Mouse (Mus musculus) testis, adult 2 months (tissue): Measurements from ENCODE around the gene Olfr317. TPM values are rescaled to one million over a fixed set of nuclear protein-coding genes. Genes with fewer than 3 reads are reported as not detected.
"Not testable (repeated sequence)": the region's sequence is repeated elsewhere in the genome, so short reads cannot be mapped to it uniquely, and the experiment has no call there.

Source experiments
- H3K27ac ChIP-seq: fragments of 200-500 bp; 2 replicates; pipeline ENCODE4 v1.5.1; 2012; ENCODE audit warnings: low read depth, low read length; ENCODE audit not compliant: control insufficient read depth, insufficient read depth
- H3K27me3 ChIP-seq: fragments of 200-500 bp; 2 replicates; pipeline ENCODE4 v1.6.1; 2012; ENCODE audit warnings: mild to moderate bottlenecking, low read length, moderate library complexity; ENCODE audit not compliant: control insufficient read depth, insufficient read depth
- H3K36me3 ChIP-seq: fragments of 200-500 bp; 2 replicates; pipeline ENCODE4 v1.6.1; 2012; ENCODE audit warnings: mild to moderate bottlenecking, low read length; ENCODE audit not compliant: control insufficient read depth, insufficient read depth
- H3K4me1 ChIP-seq: fragments of 200-500 bp; 2 replicates; pipeline ENCODE4 v1.6.1; 2012; ENCODE audit warnings: low read length; ENCODE audit not compliant: control insufficient read depth, insufficient read depth
- H3K4me3 ChIP-seq: fragments of 200-500 bp; 2 replicates; pipeline ENCODE4 v1.5.1; 2012; ENCODE audit warnings: low read depth, mild to moderate bottlenecking, low read length, moderate library complexity, mixed read lengths; ENCODE audit not compliant: control insufficient read depth
- CTCF ChIP-seq: fragments of 200-500 bp; IDR thresholded peaks from 2 replicates; pipeline ENCODE4 v1.5.1; 2012; ENCODE audit warnings: low read depth, mild to moderate bottlenecking, inconsistent platforms, low read length, moderate library complexity; ENCODE audit not compliant: control insufficient read depth, insufficient read depth, insufficient replicate concordance
- POLR2A ChIP-seq: fragments of 200-500 bp; IDR thresholded peaks from 2 replicates; pipeline ENCODE4 v1.6.1; 2012; ENCODE audit warnings: low read depth, mild to moderate bottlenecking, inconsistent platforms, low read length, moderate library complexity; ENCODE audit not compliant: control insufficient read depth
- polyA plus RNA-seq: library from polyadenylated mRNA; depleted of rRNA; stranded (reverse); fragments of >200 nt; gene quantifications from 2 replicates; pipeline ENCODE4 v1.2.3, GENCODE M21; 2012; rRNA removed

Gene Olfr317
- polyA plus RNA-seq, 1 experiment = 0.96 TPM

- Histone ChIP-seq H3K27ac (no peak overlapping the region), H3K4me1 (no peaks in the 10 kb centered on the region), H3K27me3 (no peaks in the 10 kb centered on the region), H3K36me3 (no peaks in the 10 kb centered on the region), H3K4me3 (no peak overlapping the region)
- no peak for TF ChIP-seq POLR2A
- no peak for TF ChIP-seq CTCF
Measured at GRCm38 (mm10) chr11:58733372-58733771, 5.6 kb downstream of the Olfr317 start.

DNA sequence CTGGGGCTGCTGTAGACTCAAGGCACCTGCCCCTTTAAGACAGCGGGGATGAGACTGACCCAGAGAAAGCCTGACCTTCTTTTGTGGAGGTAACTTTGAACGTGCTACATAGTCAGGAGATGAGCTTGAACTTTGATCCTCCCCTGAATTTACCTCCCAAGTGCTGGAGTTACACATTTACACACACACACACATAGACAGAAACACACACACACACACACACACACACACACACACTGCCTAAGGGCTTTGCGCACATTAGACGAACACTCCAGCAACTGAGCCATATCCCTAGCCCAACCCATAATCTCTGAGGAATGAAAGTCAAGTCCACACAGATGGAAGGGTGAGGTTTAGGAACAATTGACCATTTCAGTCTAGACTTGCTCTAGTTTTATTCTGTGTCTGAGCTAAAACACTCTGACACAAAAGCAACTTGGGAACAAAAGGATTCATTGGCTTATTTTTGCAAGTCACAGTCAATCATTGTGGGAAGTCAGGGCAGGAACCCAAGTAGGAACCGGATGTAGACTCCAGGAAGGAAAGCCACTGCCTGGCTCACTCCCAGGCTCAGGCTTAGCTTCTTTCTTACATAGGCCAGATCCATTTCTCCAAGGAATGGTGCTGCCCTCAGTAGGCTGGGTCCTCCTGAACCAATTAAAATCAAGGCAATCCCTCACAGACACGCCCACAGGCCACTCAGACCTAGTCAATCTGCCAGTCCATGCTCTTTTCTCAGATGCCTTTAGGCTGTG, 10.9 kb downstream of the Olfr317 start:
- H3K36me3 ChIP-seq, H3K4me1 ChIP-seq, H3K27me3 ChIP-seq, H3K4me3 ChIP-seq, H3K27ac ChIP-seq: not testable (repeated sequence)

- Histone ChIP-seq H3K27ac (no peak within 1 kb of the TSS), H3K4me1 (no peaks in the 10 kb centered on the region), H3K36me3 (no peaks in the 10 kb centered on the region), H3K27me3 (no peaks in the 10 kb centered on the region), H3K4me3 (no peak within 1 kb of the TSS)
- TF ChIP-seq CTCF (no peak), POLR2A (no peak)
Measured at GRCm38 (mm10) chr11:58723914-58724313, 15.1 kb downstream of the Olfr317 start, which contains the start of gene Olfr318. Olfr318 (minus strand) TSS chr11:58724014.

GRCm38 (mm10) chr11:58719701-58720100, 19.3 kb downstream of the Olfr317 start:
- Histone ChIP-seq H3K27ac (no peak overlapping the region), H3K36me3 (no peaks in the 10 kb centered on the region)
- no peak for TF ChIP-seq POLR2A
- TF ChIP-seq CTCF = no peak

DNA sequence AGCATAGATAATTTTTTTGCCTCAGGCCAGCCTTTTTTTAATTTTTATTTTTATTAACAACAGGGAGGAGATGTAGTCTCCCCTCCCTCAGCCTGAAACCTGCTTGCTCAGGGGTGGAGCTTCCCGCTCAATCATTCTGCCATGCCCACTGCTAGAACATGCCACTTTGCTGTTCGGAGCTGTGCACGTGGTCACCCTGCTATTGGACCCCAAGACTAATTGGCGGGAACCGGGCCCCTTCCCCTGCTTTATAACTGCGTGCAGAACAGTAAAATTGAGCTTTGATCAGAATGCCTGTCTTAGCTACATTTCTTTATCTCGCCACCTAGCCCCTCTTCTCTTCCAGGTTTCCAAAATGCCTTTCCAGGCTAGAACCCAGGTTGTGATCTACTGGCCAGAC, 21.3 kb downstream of the Olfr317 start:
- H3K36me3 ChIP-seq, H3K27ac ChIP-seq, H3K4me3 ChIP-seq, H3K4me1 ChIP-seq, H3K27me3 ChIP-seq: not testable (repeated sequence)

More at GRCm38 (mm10) chr11:58719701-58720100, 19.3 kb downstream of the Olfr317 start:
- H3K4me3 ChIP-seq = no peak overlapping the region
- no peaks in the 10 kb centered on the region for H3K4me1 ChIP-seq
- H3K27me3 ChIP-seq = no peaks in the 10 kb centered on the region

DNA sequence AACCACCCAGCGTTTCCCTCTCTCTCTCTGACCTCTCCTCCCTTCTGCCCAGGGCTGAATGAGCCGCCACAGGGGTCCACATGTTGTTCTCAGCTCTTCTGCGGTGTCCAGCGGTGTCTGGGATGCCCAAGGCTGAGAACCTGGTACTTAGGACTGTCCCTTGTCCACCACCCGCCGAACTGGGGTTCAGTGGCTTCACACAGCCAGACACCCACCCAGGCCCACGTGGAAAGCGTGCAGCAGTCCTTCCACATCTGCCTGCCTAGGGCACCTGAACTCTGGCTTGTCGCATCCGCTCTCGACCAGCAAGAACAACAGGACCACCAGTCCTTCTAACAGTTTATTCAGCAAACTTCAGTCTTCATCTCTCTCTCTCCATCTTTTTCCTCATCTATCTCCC, 29.9 kb downstream of the Olfr317 start:
- Histone ChIP-seq H3K27me3 (no peaks in the 10 kb centered on the region), H3K4me3 (no peak overlapping the region), H3K36me3 (no peaks in the 10 kb centered on the region), H3K4me1 (no peaks in the 10 kb centered on the region), H3K27ac (no peak overlapping the region)
- no peak for TF ChIP-seq CTCF
- no peak for TF ChIP-seq POLR2A

DNA sequence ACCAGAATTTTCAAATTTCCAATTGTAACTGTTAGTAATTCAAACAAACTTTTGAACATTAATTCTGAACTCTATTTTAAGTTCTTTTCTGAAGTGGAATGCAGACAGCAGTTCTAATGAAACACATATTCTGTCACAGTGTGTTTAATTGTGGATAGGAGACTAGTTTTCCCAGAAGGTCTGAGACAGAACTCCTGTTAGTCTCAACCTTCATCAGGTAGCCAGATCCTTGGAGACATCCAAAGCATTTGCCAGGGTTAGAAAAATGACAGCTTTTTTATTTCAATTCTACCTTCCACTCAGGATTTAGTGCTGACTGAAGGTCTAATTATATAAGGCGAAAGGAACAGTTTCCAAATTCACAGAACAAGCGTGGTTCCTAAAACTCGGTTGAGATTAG, 40.1 kb downstream of the Olfr317 start, which contains the start of gene Olfr319:
Olfr319 (plus strand) TSS at position 301 of the 400 bp plus-strand sequence.
- Histone ChIP-seq H3K27ac (no peak within 1 kb of the TSS), H3K36me3 (no peaks in the 10 kb centered on the region), H3K27me3 (no peaks in the 10 kb centered on the region), H3K4me3 (no peak within 1 kb of the TSS), H3K4me1 (no peaks in the 10 kb centered on the region)
- TF ChIP-seq CTCF (no peak), POLR2A (no peak)

Other genes with a start within 250 kb of the Olfr317 start
- gene Olfr332, start 246.7 kb downstream of the Olfr317 start, polyA plus RNA-seq = 0.02 TPM in 1 of 2 replicates, not detected in the other
- gene Olfr331, start 236.6 kb downstream of the Olfr317 start, polyA plus RNA-seq = 0.13 and 0.21 TPM in 2 replicates
- 1.1 and 1.7 TPM in 2 replicates for gene Olfr330, start 204.4 kb downstream of the Olfr317 start, polyA plus RNA-seq
- gene Olfr329-ps, start 192.8 kb downstream of the Olfr317 start, polyA plus RNA-seq = 0.26 and 0.56 TPM in 2 replicates
- gene Olfr328, start 183.6 kb downstream of the Olfr317 start, polyA plus RNA-seq = not detected in 2 replicates
- gene Olfr224, start 168.7 kb downstream of the Olfr317 start, polyA plus RNA-seq = 0.11 TPM in 1 of 2 replicates, not detected in the other
- gene Olfr325, start 161.5 kb downstream of the Olfr317 start, polyA plus RNA-seq = 0.20 and 0.89 TPM in 2 replicates
- not detected in 2 replicates for gene Olfr324, start 144.1 kb downstream of the Olfr317 start, polyA plus RNA-seq
- gene 2210407C18Rik, start 123.1 kb downstream of the Olfr317 start, polyA plus RNA-seq = not detected in 2 replicates
- gene Olfr323, start 108.7 kb downstream of the Olfr317 start, polyA plus RNA-seq = 0.57 and 2.2 TPM in 2 replicates
- gene Trim58, start 98.7 kb downstream of the Olfr317 start, polyA plus RNA-seq = not detected in 2 replicates
- not detected in 2 replicates for gene Olfr322, start 80.4 kb downstream of the Olfr317 start, polyA plus RNA-seq
- gene Olfr320, start 58.1 kb downstream of the Olfr317 start, polyA plus RNA-seq = not detected in 2 replicates
- gene Olfr319, start 40.0 kb downstream of the Olfr317 start, polyA plus RNA-seq = not detected in 2 replicates
- gene Olfr318, start 15.2 kb downstream of the Olfr317 start, polyA plus RNA-seq = 0.35 TPM in 1 of 2 replicates, not detected in the other
- gene Olfr316, start 13.5 kb upstream of the Olfr317 start, polyA plus RNA-seq = 0.29 and 3.1 TPM in 2 replicates
- gene Olfr315, start 34.0 kb upstream of the Olfr317 start, polyA plus RNA-seq = not detected in 2 replicates
- not detected in 2 replicates for gene Olfr314, start 43.7 kb upstream of the Olfr317 start, polyA plus RNA-seq
- 142 and 144 TPM in 2 replicates for gene Fam183b, start 62.7 kb upstream of the Olfr317 start, polyA plus RNA-seq
- gene Olfr313, start 75.8 kb upstream of the Olfr317 start, polyA plus RNA-seq = 0.09 and 0.42 TPM in 2 replicates
- 0.02 and 0.06 TPM in 2 replicates for gene Olfr312, start 90.0 kb upstream of the Olfr317 start, polyA plus RNA-seq
- gene Olfr311, start 100.0 kb upstream of the Olfr317 start, polyA plus RNA-seq = not detected in 2 replicates
- 1.4 and 1.7 TPM in 2 replicates for gene Gm12258, start 107.9 kb upstream of the Olfr317 start, polyA plus RNA-seq
- gene 2810021J22Rik, start 128.0 kb upstream of the Olfr317 start, polyA plus RNA-seq = 3.1 and 9.7 TPM in 2 replicates
- gene Zfp39, start 165.0 kb upstream of the Olfr317 start, polyA plus RNA-seq = 23.7 and 35.2 TPM in 2 replicates
- 6.8 and 10.1 TPM in 2 replicates for gene Btnl10, start 178.7 kb upstream of the Olfr317 start, polyA plus RNA-seq
- gene Rnf187, start 199.7 kb upstream of the Olfr317 start, polyA plus RNA-seq = 215 and 247 TPM in 2 replicates
- gene Hist3h2ba, start 209.7 kb upstream of the Olfr317 start, polyA plus RNA-seq = 8.7 and 8.9 TPM in 2 replicates
- gene Hist3h2a, start 215.5 kb upstream of the Olfr317 start, polyA plus RNA-seq = 6.4 and 6.5 TPM in 2 replicates
- 166 and 167 TPM in 2 replicates for gene Trim17, start 215.5 kb upstream of the Olfr317 start, polyA plus RNA-seq
- gene Trim11, start 238.9 kb upstream of the Olfr317 start, polyA plus RNA-seq = 44.1 and 48.9 TPM in 2 replicates